Mouse (Mus musculus): ENCODE data around the gene Ercc2. TPM values are rescaled to one million over a fixed set of nuclear protein-coding genes. Genes with fewer than 3 reads are reported as not detected.
A peak's percentile ranks its signal among the peaks of the same experiment; 100 is the strongest.

Gene Ercc2
- 11.7 and 12.3 TPM in 2 replicates for polyA plus RNA-seq (2012; rRNA removed)
- 4.6 and 5.5 TPM in 2 replicates for polyA plus RNA-seq (2014; fragmentation: Nextera tagmentation; extraction: Ambion mirVana)

- H3K4me1 ChIP-seq (replicated peaks; ENCODE audit: control insufficient read depth in 2 of 2, insufficient read depth in 2 of 2, low read length in 1 of 2) = no peaks in the 10 kb centered on the region
- peaks cover 4% of the 10 kb centered on the region for H3K36me3 ChIP-seq (replicated peaks; ENCODE audit: control insufficient read depth, insufficient read depth, low read depth)
- ATAC-seq (ENCODE audit: insufficient read depth) (peak; percentile 95), DNase-seq (ENCODE audit: low read depth in 3 of 3, low spot score in 3 of 3) (peak; percentile 96 to 98 (median 98))
- H3K27ac ChIP-seq = no peak within 1 kb of the TSS
- WGBS (ENCODE audit: insufficient replicate concordance) = 5% methylated on average over 48 of the region's 48 CpGs
- peak within 1 kb of the TSS; percentile 71 for H3K9ac ChIP-seq (replicated peaks)
- H3K4me2 ChIP-seq (ENCODE audit: low read depth) = peak within 1 kb of the TSS; percentile 89
- no peaks in the 10 kb centered on the region for H3K27me3 ChIP-seq (ENCODE audit: control insufficient read depth, insufficient read depth, low read length)
- no peaks in the 10 kb centered on the region for H3K9me3 ChIP-seq (ENCODE audit: control insufficient read depth, low read length)
- peak within 1 kb of the TSS; percentile 68 to 71 for H3K4me3 ChIP-seq (ENCODE audit: insufficient read depth in 1 of 2, low read depth in 2 of 2, low read length in 2 of 2)
- no peak for TF ChIP-seq EP300 (IDR thresholded peaks at IDR 0.05; ENCODE audit: low read depth)
These were observed at the start of gene Ercc2 for GRCm38 (mm10) chr7:19381377-19382165. TSS of gene Ercc2 (plus strand) at chr7:19382010.

DNA sequence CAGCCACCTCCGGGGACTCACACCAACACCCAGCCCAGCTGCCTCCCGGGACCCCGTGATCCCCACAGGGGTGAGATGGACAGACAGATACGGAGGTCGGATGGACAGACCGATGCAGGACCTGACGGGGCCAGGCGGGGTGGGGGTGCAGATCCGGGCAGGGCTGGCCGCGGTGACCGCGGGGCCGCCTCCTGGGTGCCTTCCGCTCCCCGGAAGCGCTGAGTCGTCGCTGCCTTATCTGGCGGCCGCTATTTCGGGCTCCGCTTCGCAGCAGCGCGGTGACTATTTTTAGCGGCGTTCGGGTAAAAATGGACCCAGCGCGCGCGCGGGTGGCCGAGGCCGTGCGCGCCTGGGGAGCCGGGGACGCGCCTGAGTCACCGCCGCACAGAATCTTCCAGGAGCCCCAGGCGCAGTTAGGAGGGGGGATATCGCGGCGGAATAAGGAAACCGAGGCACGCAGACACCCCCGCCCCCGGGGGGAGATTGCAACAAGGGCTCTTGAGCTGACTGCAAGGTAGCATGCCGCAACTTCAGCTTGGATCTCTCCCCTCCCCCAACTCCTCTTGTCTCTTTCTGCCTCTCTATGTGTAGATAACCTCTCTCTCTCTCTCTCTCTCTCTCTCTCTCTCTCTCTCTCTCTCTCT, 49.0 kb upstream of the Ercc2 start:
- peak overlapping the region; percentile 66 for H3K4me2 ChIP-seq (ENCODE audit: low read depth)
- H3K9me3 ChIP-seq (ENCODE audit: control insufficient read depth, low read length) = no peaks in the 10 kb centered on the region
- TF ChIP-seq CTCF (IDR thresholded peaks at IDR 0.05; ENCODE audit: low read depth) = no peak
- no peak for TF ChIP-seq EP300 (IDR thresholded peaks at IDR 0.05; ENCODE audit: low read depth)
- WGBS (ENCODE audit: insufficient replicate concordance) = under 1% methylated on average over 52 of the region's 52 CpGs
- peak overlapping the region; percentile 55 to 57 for H3K4me3 ChIP-seq (ENCODE audit: insufficient read depth in 1 of 2, low read depth in 2 of 2, low read length in 2 of 2)
- H3K27me3 ChIP-seq (ENCODE audit: control insufficient read depth, insufficient read depth, low read length) = peaks cover 4% of the 10 kb centered on the region
- peak; percentile 60 for ATAC-seq (ENCODE audit: insufficient read depth)
- no peak overlapping the region for H3K27ac ChIP-seq
- H3K4me1 ChIP-seq (replicated peaks; ENCODE audit: control insufficient read depth in 2 of 2, insufficient read depth in 2 of 2, low read length in 1 of 2) = peaks cover 3% of the 10 kb centered on the region in 2 experiments; a peak in 3 of 4 replicates
- peak overlapping the region; percentile 32 for H3K9ac ChIP-seq (replicated peaks)
- no peaks in the 10 kb centered on the region for H3K36me3 ChIP-seq (replicated peaks; ENCODE audit: control insufficient read depth, insufficient read depth, low read depth)
- DNase-seq (ENCODE audit: low read depth in 3 of 3, low spot score in 3 of 3) = no peak

DNA sequence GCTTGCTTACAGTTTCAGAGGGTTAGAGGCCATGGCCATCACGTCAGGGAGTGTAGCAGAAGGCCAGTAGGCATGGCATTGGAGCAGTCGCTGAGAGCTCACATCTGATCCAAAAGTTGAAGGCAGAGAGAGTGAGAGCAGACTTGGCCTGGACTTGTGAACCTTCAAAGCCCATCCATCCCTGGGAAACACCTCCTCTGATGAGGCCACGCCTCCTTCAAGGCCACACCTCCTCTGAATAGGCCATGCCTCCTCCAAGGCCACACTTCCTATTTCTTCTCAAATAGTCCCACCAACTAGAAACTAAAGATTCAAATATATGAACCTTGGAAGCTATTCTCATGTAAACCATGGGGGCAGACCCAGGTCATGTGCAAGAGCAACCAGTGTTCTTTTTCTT, 46.2 kb upstream of the Ercc2 start:
- WGBS (ENCODE audit: insufficient replicate concordance) = 27% methylated on average over 3 of the region's 3 CpGs
- H3K27ac ChIP-seq = no peak overlapping the region
- peaks cover 4% of the 10 kb centered on the region for H3K27me3 ChIP-seq (ENCODE audit: control insufficient read depth, insufficient read depth, low read length)
- no peak overlapping the region for H3K4me2 ChIP-seq (ENCODE audit: low read depth)
- H3K36me3 ChIP-seq (replicated peaks; ENCODE audit: control insufficient read depth, insufficient read depth, low read depth) = no peaks in the 10 kb centered on the region
- no peak overlapping the region for H3K4me3 ChIP-seq (ENCODE audit: insufficient read depth in 1 of 2, low read depth in 2 of 2, low read length in 2 of 2)
- no peak for ATAC-seq (ENCODE audit: insufficient read depth)
- H3K9ac ChIP-seq (replicated peaks) = no peak overlapping the region
- DNase-seq (ENCODE audit: low read depth in 3 of 3, low spot score in 3 of 3) = no peak
- H3K9me3 ChIP-seq (ENCODE audit: control insufficient read depth, low read length) = no peaks in the 10 kb centered on the region
- TF ChIP-seq CTCF (IDR thresholded peaks at IDR 0.05; ENCODE audit: low read depth) (no peak), EP300 (IDR thresholded peaks at IDR 0.05; ENCODE audit: low read depth) (no peak)
- peaks cover 3% of the 10 kb centered on the region in 2 experiments; a peak in 2 of 4 replicates for H3K4me1 ChIP-seq (replicated peaks; ENCODE audit: control insufficient read depth in 2 of 2, insufficient read depth in 2 of 2, low read length in 1 of 2)

GRCm38 (mm10) chr7:19337122-19337521, 44.7 kb upstream of the Ercc2 start:
- no peak overlapping the region for H3K4me2 ChIP-seq (ENCODE audit: low read depth)
- DNase-seq (ENCODE audit: low read depth in 3 of 3, low spot score in 3 of 3) (no peak), ATAC-seq (ENCODE audit: insufficient read depth) (no peak)
- peaks cover 18% of the 10 kb centered on the region for H3K27me3 ChIP-seq (ENCODE audit: control insufficient read depth, insufficient read depth, low read length)
- WGBS (ENCODE audit: insufficient replicate concordance) = 45% methylated on average over 10 of the region's 10 CpGs
- peaks cover 3% of the 10 kb centered on the region in 2 experiments; a peak in 2 of 4 replicates for H3K4me1 ChIP-seq (replicated peaks; ENCODE audit: control insufficient read depth in 2 of 2, insufficient read depth in 2 of 2, low read length in 1 of 2)
- no peaks in the 10 kb centered on the region for H3K36me3 ChIP-seq (replicated peaks; ENCODE audit: control insufficient read depth, insufficient read depth, low read depth)
- no peaks in the 10 kb centered on the region for H3K9me3 ChIP-seq (ENCODE audit: control insufficient read depth, low read length)
- no peak overlapping the region for H3K9ac ChIP-seq (replicated peaks)
- no peak overlapping the region for H3K27ac ChIP-seq
- TF ChIP-seq EP300 (IDR thresholded peaks at IDR 0.05; ENCODE audit: low read depth) = no peak
- no peak for TF ChIP-seq CTCF (IDR thresholded peaks at IDR 0.05; ENCODE audit: low read depth)
- H3K4me3 ChIP-seq (ENCODE audit: insufficient read depth in 1 of 2, low read depth in 2 of 2, low read length in 2 of 2) = no peak overlapping the region

- 36% methylated on average over 2 of the region's 2 CpGs for WGBS (ENCODE audit: insufficient replicate concordance)
These were observed 43.8 kb upstream of the Ercc2 start for GRCm38 (mm10) chr7:19338060-19338459.

More at GRCm38 (mm10) chr7:19338060-19338459, 43.8 kb upstream of the Ercc2 start:
- DNase-seq (ENCODE audit: low read depth in 3 of 3, low spot score in 3 of 3) = no peak
- Histone ChIP-seq H3K4me3 (ENCODE audit: insufficient read depth in 1 of 2, low read depth in 2 of 2, low read length in 2 of 2) (no peak overlapping the region), H3K9ac (replicated peaks) (no peak overlapping the region), H3K36me3 (replicated peaks; ENCODE audit: control insufficient read depth, insufficient read depth, low read depth) (no peaks in the 10 kb centered on the region), H3K27me3 (ENCODE audit: control insufficient read depth, insufficient read depth, low read length) (peaks cover 24% of the 10 kb centered on the region), H3K4me1 (replicated peaks; ENCODE audit: control insufficient read depth in 2 of 2, insufficient read depth in 2 of 2, low read length in 1 of 2) (peaks cover 0 to 3% of the 10 kb centered on the region in 2 experiments; a peak in 2 of 4 replicates), H3K27ac (no peak overlapping the region), H3K4me2 (ENCODE audit: low read depth) (no peak overlapping the region), H3K9me3 (ENCODE audit: control insufficient read depth, low read length) (no peaks in the 10 kb centered on the region)
- no peak for ATAC-seq (ENCODE audit: insufficient read depth)
- no peak for TF ChIP-seq CTCF (IDR thresholded peaks at IDR 0.05; ENCODE audit: low read depth)
- no peak for TF ChIP-seq EP300 (IDR thresholded peaks at IDR 0.05; ENCODE audit: low read depth)

Data from liver, embryonic 14.5 days (tissue).